9 mouse cellular contexts compared by ENCODE assay signal in genomic region chr8:107387861-107388260, GRCm38 (mm10). TPM values are rescaled to one million over a fixed set of nuclear protein-coding genes. Genes with fewer than 3 reads are reported as not detected.
DNase-seq lines count a peak whose midpoint lies in the region; ATAC-seq and TF ChIP-seq lines count a peak whose summit lies in the region.
"Had no signal": no experiment of that assay in that cellular context is flagged by ENCODE, and none has a peak within 500 bp of the region (broad histone marks: within the 10 kb centered on the region; RNA-seq: fewer than 3 reads in every experiment).

No protein-coding gene starts in this region.

- no peak for TF ChIP-seq POLR2A in ES-Bruce4 (IDR thresholded peaks at IDR 0.05; ENCODE audit: insufficient read depth, low read length)
- no peak for TF ChIP-seq POLR2A in cortical plate, adult 2 months (IDR thresholded peaks at IDR 0.05; ENCODE audit: extremely low read depth, insufficient read depth, low read length)

- no peak overlapping the region for H3K9ac ChIP-seq in ES-Bruce4 (ENCODE audit: low read depth, poor library complexity, severe bottlenecking)
- no peak overlapping the region for H3K9ac ChIP-seq in liver, postnatal 0 days (replicated peaks)

- no peak overlapping the region for H3K4me2 ChIP-seq in liver, postnatal 0 days (ENCODE audit: low read depth, low read length)

- no peaks in the 10 kb centered on the region for H3K36me3 ChIP-seq in ES-Bruce4 (ENCODE audit: control insufficient read depth, insufficient read depth, low read length, poor library complexity, severe bottlenecking)
- H3K36me3 ChIP-seq in liver, postnatal 0 days (replicated peaks; ENCODE audit: insufficient read depth, low read length): no peaks in the 10 kb centered on the region

- H3K9me3 ChIP-seq in ES-Bruce4 (replicated peaks; ENCODE audit: control insufficient read depth, insufficient read depth, low read length, poor library complexity, severe bottlenecking): no peaks in the 10 kb centered on the region
- no peaks in the 10 kb centered on the region for H3K9me3 ChIP-seq in liver, postnatal 0 days (ENCODE audit: low read length)

- no peak for ATAC-seq in liver, postnatal 0 days

- no peak overlapping the region for H3K27ac ChIP-seq in ES-Bruce4 (ENCODE audit: insufficient read depth, low read length)
- H3K27ac ChIP-seq in cortical plate, adult 2 months (ENCODE audit: insufficient read depth, low read length): no peak overlapping the region
- no peak overlapping the region for H3K27ac ChIP-seq in liver, postnatal 0 days (ENCODE audit: low read depth)

- peak; percentile 60 for DNase-seq in layer of hippocampus, adult 11-12 months (ENCODE audit: low spot score)
- DNase-seq in layer of hippocampus, adult 8-10 months (ENCODE audit: low spot score in 2 of 2): no peak
- DNase-seq in A20 (ENCODE audit: low read depth, low spot score): peak; percentile 55
- peak; percentile 32 for DNase-seq in liver, postnatal 0 days
- DNase-seq in yolk sac, embryonic 10.5 days (ENCODE audit: low spot score): no peak
- DNase-seq in ovary, adult 18-20 months (ENCODE audit: low spot score): no peak

- peak; percentile 51 for TF ChIP-seq CTCF in ES-Bruce4 (IDR thresholded peaks at IDR 0.05; ENCODE audit: low read depth, low read length)
- peak; percentile 22; the same call in 1 of the 2 replicates for TF ChIP-seq CTCF in cortical plate, adult 2 months (IDR thresholded peaks at IDR 0.05; ENCODE audit: extremely low read depth, insufficient read depth, low read length)
- peak; percentile 48 for TF ChIP-seq CTCF in liver, postnatal 0 days (IDR thresholded peaks at IDR 0.05; ENCODE audit: low read depth)

- 65% methylated on average over 5 of the region's 5 CpGs for WGBS in liver, postnatal 0 days (ENCODE audit: insufficient replicate concordance)

- no peak overlapping the region for H3K4me3 ChIP-seq in ES-Bruce4 (ENCODE audit: low read depth, low read length)
- H3K4me3 ChIP-seq in cortical plate, adult 2 months (ENCODE audit: insufficient read depth, low read length): no peak overlapping the region
- no peak overlapping the region for H3K4me3 ChIP-seq in liver, postnatal 0 days (ENCODE audit: low read depth, low read length)
- H3K4me3 ChIP-seq: erythroblast, embryonic 14.5 days had no signal

- H3K27me3 ChIP-seq in ES-Bruce4 (ENCODE audit: control insufficient read depth, insufficient read depth, low read length, poor library complexity, severe bottlenecking): no peaks in the 10 kb centered on the region
- H3K27me3 ChIP-seq in liver, postnatal 0 days (ENCODE audit: insufficient read depth, low read length): no peaks in the 10 kb centered on the region

- no peak for TF ChIP-seq EP300 in ES-Bruce4 (IDR thresholded peaks at IDR 0.05; ENCODE audit: insufficient read depth, low read depth, low read length)
- TF ChIP-seq EP300 in liver, postnatal 0 days (IDR thresholded peaks at IDR 0.05; ENCODE audit: low read depth): no peak

- no peaks in the 10 kb centered on the region for H3K4me1 ChIP-seq in ES-Bruce4 (ENCODE audit: control insufficient read depth, insufficient read depth, low read length)
- H3K4me1 ChIP-seq in cortical plate, adult 2 months (ENCODE audit: control insufficient read depth, insufficient read depth, low read length): no peaks in the 10 kb centered on the region
- no peaks in the 10 kb centered on the region for H3K4me1 ChIP-seq in liver, postnatal 0 days (ENCODE audit: insufficient read depth)

RNA-seq across cellular contexts. Expression of gene Nqo1, which starts 15.1 kb away (rescaled TPM):
- total RNA-seq in layer of hippocampus, adult 8-10 months (2022): 1 to 10 TPM; 6.0 to 7.1 (median 6.2) TPM
- polyA plus RNA-seq in ES-Bruce4 (2011; ENCODE audit: insufficient read depth, insufficient read length, low read depth, missing spikeins): 20.2 and 20.5 TPM in 2 replicates
- polyA plus RNA-seq in cortical plate, adult 2 months (2012; rRNA removed): 4.8 TPM in 2 replicates
- 8.3 and 8.4 TPM in 2 replicates for polyA plus RNA-seq in liver, postnatal 0 days (2015; fragmentation: Nextera tagmentation; extraction: Ambion mirVana)

RNA-seq across cellular contexts. Expression of gene Nob1, which starts 37.0 kb away (rescaled TPM):
- 10 to 100 TPM; 39.1 to 46.4 (median 40.8) TPM for total RNA-seq in layer of hippocampus, adult 8-10 months (2022)
- polyA plus RNA-seq in ES-Bruce4 (2011; ENCODE audit: insufficient read depth, insufficient read length, low read depth, missing spikeins): 61.3 and 68.4 TPM in 2 replicates
- polyA plus RNA-seq in cortical plate, adult 2 months (2012; rRNA removed): 54.1 and 58.6 TPM in 2 replicates
- 17.0 and 18.4 TPM in 2 replicates for polyA plus RNA-seq in liver, postnatal 0 days (2015; fragmentation: Nextera tagmentation; extraction: Ambion mirVana)

RNA-seq across cellular contexts. Expression of gene Wwp2, which starts 48.3 kb away (rescaled TPM):
- 10 to 100 TPM; 35.1 to 43.2 (median 41.4) TPM for total RNA-seq in layer of hippocampus, adult 8-10 months (2022)
- 46.0 and 48.7 TPM in 2 replicates for polyA plus RNA-seq in ES-Bruce4 (2011; ENCODE audit: insufficient read depth, insufficient read length, low read depth, missing spikeins)
- polyA plus RNA-seq in cortical plate, adult 2 months (2012; rRNA removed): 24.0 and 24.2 TPM in 2 replicates
- 26.2 and 29.1 TPM in 2 replicates for polyA plus RNA-seq in liver, postnatal 0 days (2015; fragmentation: Nextera tagmentation; extraction: Ambion mirVana)

Comparison
In these comparisons a context has a peak if more than half of its experiments do, and no peak if none do; other contexts are left out.
1. DNase-seq: peak in layer of hippocampus, adult 11-12 months (single experiment), A20 (single experiment) and liver, postnatal 0 days (single experiment); none in layer of hippocampus, adult 8-10 months (0 of 2), yolk sac, embryonic 10.5 days (single experiment) and ovary, adult 18-20 months (single experiment).
2. Peak in every context shown above with its lines, with median percentiles within 50 percentile points of each other: CTCF ChIP-seq.